Mouse (Mus musculus) embryonic facial prominence, embryonic 15.5 days (tissue): ENCODE measurements at regions not wholly inside any gene's neighbourhood (a gene's known extent, or its start where the extent isn't known, plus 50 kb on each side); places are given as distances from the start of the nearest gene placed in this dataset.
"Not testable (repeated sequence)": the region's sequence is repeated elsewhere in the genome, so short reads cannot be mapped to it uniquely, and the experiment has no call there.

Source experiments
- ATAC-seq: fragments of 200-750 bp; cut with Nextera tagmentation; 2 replicates; pipeline ENCODE4 v1.8.0; 2017; ENCODE audit warnings: low read depth, moderate TSS enrichment; ENCODE audit not compliant: insufficient number of reproducible peaks, low FRiP score, low TSS enrichment
- H3K27ac ChIP-seq: fragments of 300-500 bp; sonication (generic); replicated peaks from 2 replicates; pipeline ENCODE4 v1.5.1; 2015; ENCODE audit warnings: mild to moderate bottlenecking, inconsistent platforms
- H3K27me3 ChIP-seq: fragments of 300-500 bp; sonication (generic); 2 replicates; pipeline ENCODE4 v1.6.1; 2015; ENCODE audit warnings: inconsistent platforms
- H3K36me3 ChIP-seq: fragments of 300-500 bp; sonication (generic); 2 replicates; pipeline ENCODE4 v1.6.1; 2015; ENCODE audit warnings: mild to moderate bottlenecking, inconsistent platforms
- H3K4me1 ChIP-seq: fragments of 300-500 bp; sonication (generic); 2 replicates; pipeline ENCODE4 v1.6.1; 2015; ENCODE audit warnings: inconsistent platforms
- H3K4me2 ChIP-seq: fragments of 300-500 bp; sonication (generic); replicated peaks from 2 replicates; pipeline ENCODE4 v1.6.1; 2015; ENCODE audit warnings: mild to moderate bottlenecking, inconsistent platforms
- H3K4me3 ChIP-seq: fragments of 300-500 bp; sonication (generic); replicated peaks from 2 replicates; pipeline ENCODE4 v1.5.1; 2015; ENCODE audit warnings: mild to moderate bottlenecking, inconsistent platforms
- H3K9ac ChIP-seq: fragments of 300-500 bp; sonication (generic); 2 replicates; pipeline ENCODE4 v1.6.1; 2015; ENCODE audit warnings: inconsistent platforms
- H3K9me3 ChIP-seq: fragments of 300-500 bp; sonication (generic); replicated peaks from 2 replicates; pipeline ENCODE4 v1.6.1; 2016; ENCODE audit warnings: inconsistent platforms
- WGBS: fragments of 180-500 bp; shearing (Covaris S2); methylation state at CpG from one replicate; pipeline ENCODE4 v1.1.7; 2015; 5-methylcytosine and 5-hydroxymethylcytosine counted together

DNA sequence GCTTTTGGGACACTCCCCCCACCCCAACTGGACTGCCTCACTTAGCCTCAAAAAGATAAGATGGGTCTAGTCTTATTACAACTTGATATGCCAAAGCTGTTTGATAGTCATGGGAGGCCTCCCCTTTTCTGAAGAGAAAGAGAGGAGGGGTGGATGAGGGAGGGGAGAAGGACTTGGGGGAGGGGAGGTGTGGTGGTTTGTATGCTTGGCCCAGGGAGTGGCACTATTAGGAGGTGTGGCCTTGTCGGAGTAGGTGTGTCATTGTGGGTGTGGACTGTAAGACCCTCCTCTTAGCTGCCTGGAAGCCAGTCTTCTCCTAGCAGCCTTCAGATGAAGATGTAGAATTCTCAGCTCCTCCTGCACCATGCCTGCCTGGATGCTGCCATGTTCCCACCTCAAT lies 82.0 kb upstream of the A430005L14Rik start:
- ATAC-seq, H3K27ac ChIP-seq, H3K4me2 ChIP-seq, H3K4me1 ChIP-seq, H3K4me3 ChIP-seq, H3K9me3 ChIP-seq, H3K36me3 ChIP-seq, H3K27me3 ChIP-seq, H3K9ac ChIP-seq: not testable (repeated sequence)
- WGBS, result 53% methylated on average over 1 of the region's 1 CpGs

DNA sequence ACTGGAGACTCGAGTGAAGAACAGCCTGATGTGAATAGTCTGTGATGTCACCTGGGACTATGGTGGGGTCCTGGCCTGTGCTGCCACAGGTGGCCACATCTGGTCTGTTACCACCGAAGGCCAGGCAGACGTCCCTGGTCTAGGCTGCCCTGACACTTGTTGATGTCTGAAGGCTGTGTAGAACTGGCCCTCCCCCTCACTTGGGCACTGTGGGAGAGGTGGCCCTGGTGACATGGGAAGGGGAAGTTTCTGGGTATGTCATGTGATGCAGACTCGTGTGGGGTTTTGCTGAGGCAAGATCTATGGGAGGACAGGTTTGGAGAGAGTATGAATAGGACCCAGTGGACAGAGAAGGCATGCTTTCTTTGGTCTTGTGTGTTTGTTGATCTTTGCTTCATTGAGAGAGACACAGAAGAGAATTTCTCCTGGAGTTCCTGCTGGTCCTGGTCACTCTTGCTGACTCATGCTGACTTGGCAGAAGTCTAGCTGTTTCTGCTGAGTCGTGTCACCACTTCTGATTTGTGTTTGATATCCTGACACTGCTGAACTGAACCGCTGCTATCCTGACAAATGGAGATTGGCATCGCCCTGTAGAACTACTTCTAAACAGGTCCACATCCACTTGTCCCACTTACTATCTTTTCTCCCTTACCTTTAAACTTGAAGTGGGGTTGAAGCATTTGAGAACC lies 79.9 kb upstream of the A430005L14Rik start:
- Histone ChIP-seq H3K27ac (no peak overlapping the region), H3K4me2 (no peak overlapping the region), H3K4me1 (no peaks in the 10 kb centered on the region), H3K9me3 (no peaks in the 10 kb centered on the region), H3K27me3 (no peaks in the 10 kb centered on the region), H3K4me3 (no peak overlapping the region), H3K36me3 (no peaks in the 10 kb centered on the region), H3K9ac (no peak overlapping the region)
- 73% methylated on average over 7 of the region's 7 CpGs for WGBS
- peak; percentile 29; the same call in 1 of the 2 replicates for ATAC-seq

DNA sequence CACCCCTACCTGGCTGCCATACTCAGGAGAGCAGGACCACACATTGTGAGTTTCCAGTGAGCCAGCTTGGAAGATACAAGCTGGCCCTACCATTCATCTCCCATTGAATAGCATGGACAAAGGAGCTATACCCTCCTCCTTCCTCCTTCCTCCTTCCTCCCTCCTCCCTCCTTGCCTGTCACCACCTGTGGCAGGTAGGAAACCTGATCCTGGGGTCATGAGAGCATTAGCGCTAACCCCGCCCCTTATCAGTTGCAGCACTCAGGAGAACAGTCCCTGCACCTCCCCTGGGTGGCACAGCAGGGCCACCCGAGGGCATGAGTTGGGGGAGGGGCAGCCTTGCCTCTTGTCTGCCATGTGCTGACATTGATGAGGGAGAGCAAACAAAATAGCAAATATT lies 74.0 kb upstream of the A430005L14Rik start:
- Histone ChIP-seq H3K9ac (no peak overlapping the region), H3K4me3 (no peak overlapping the region), H3K27ac (no peak overlapping the region), H3K4me1 (no peaks in the 10 kb centered on the region), H3K4me2 (no peak overlapping the region), H3K36me3 (no peaks in the 10 kb centered on the region), H3K9me3 (no peaks in the 10 kb centered on the region), H3K27me3 (no peaks in the 10 kb centered on the region; the same call in 1 of the 2 replicates)
- 0 out of 2 replicates have a peak, but pooled peaks have one; percentile 19 for ATAC-seq
- 18% methylated on average over 3 of the region's 3 CpGs for WGBS

DNA sequence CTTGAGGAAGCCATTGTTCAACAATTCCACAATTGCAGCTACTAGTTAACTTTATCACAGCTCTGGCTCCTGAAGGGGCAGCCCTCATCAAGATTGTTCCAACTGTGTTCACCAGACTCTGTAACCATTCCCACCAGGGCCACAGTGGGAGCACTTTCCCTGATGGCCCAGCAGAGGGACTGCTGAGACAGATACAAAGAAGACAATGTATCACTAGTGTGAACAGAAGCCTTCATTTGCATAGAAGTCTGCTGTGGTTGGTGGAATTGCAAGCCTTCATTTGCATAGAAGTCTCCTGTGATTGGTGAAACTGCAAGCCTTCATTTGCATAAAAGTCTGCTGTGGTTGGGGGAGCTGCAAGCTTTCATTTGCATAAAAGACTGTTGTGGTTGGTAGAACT lies 73.0 kb upstream of the A430005L14Rik start:
- H3K4me3 ChIP-seq, result no peak overlapping the region
- no peak for ATAC-seq

DNA sequence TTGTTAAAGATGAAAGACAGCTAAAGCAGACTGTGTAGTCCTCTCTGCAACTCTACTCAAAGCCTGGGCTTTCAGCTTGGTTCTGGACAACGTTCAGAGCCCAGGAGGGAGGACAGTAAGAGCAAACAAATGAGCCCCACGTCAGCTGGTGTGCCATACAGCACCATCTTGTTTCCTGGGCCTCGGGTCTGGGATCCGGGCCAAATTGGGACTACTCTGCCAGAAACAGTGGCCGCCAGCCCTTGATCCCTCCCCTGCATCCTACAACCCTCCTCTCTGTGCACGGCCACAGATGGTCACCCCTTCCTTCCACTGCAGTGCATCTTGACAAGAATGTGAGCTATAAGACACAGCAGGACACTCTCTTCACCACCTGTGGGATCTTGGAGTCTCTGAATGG lies 71.2 kb upstream of the A430005L14Rik start:
- Histone ChIP-seq H3K4me1 (0 out of 2 replicates have a peak, but pooled peaks cover 4% of the 10 kb centered on the region), H3K9me3 (no peaks in the 10 kb centered on the region), H3K36me3 (no peaks in the 10 kb centered on the region), H3K27ac (no peak overlapping the region), H3K27me3 (no peaks in the 10 kb centered on the region; the same call in 1 of the 2 replicates), H3K9ac (no peak overlapping the region), H3K4me3 (no peak overlapping the region), H3K4me2 (no peak overlapping the region)
- WGBS, result 75% methylated on average over 6 of the region's 6 CpGs
- no peak for ATAC-seq

More for the DNA sequence above, 73.0 kb upstream of the A430005L14Rik start:
- H3K9ac ChIP-seq, result no peak overlapping the region
- H3K27ac ChIP-seq, result no peak overlapping the region
- no peaks in the 10 kb centered on the region for H3K4me1 ChIP-seq
- no peaks in the 10 kb centered on the region for H3K36me3 ChIP-seq
- no peak overlapping the region for H3K4me2 ChIP-seq
- H3K27me3 ChIP-seq, result no peaks in the 10 kb centered on the region; the same call in 1 of the 2 replicates
- no peaks in the 10 kb centered on the region for H3K9me3 ChIP-seq

DNA sequence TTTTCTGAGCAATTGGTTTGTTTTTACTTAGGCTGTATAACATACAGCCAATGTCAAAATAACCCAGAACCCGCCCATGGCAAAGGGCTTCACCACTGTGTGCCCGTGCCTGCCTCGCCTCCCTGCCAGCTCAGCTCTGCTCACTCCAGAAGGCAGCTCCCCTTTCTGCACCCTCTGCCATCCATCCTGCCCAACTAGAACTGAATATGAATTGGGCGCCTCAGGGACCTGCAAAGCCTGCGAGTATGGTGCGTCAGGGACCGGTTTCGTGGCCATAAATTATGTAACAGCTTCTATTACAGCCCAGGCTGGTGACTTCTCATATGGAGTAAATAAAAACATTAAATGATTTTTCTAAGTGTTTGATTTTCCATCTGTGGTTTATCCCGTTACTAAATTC lies 66.9 kb upstream of the A430005L14Rik start:
- WGBS, result 64% methylated on average over 9 of the region's 9 CpGs
- no peak overlapping the region for H3K4me2 ChIP-seq
- no peak overlapping the region for H3K4me3 ChIP-seq
- no peaks in the 10 kb centered on the region; the same call in 1 of the 2 replicates for H3K27me3 ChIP-seq
- H3K4me1 ChIP-seq, result 0 out of 2 replicates have a peak, but pooled peaks cover 7% of the 10 kb centered on the region
- ATAC-seq, result no peak
- H3K9ac ChIP-seq, result no peak overlapping the region
- H3K27ac ChIP-seq, result no peak overlapping the region
- H3K36me3 ChIP-seq, result no peaks in the 10 kb centered on the region
- H3K9me3 ChIP-seq, result no peaks in the 10 kb centered on the region

DNA sequence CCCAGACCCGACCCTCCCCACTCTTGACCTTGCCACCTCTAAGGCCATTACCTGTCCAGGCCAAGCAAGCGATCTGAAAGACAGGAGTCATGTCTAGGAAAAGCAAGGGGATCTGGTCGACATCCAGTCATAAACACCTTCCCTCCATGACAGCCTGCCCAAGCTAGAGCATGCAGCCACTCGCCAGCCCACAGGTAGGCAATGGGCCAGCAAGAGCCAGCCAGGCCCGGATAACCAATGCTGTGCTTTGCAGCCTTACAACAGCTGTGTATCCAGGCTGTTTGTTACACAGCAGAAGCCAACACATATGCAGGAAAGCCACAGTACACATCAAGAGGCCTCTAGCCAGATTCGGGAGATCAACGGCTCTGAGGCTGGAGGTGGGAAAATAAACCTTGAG lies 57.3 kb upstream of the A430005L14Rik start:
- Histone ChIP-seq H3K9me3 (no peaks in the 10 kb centered on the region), H3K27me3 (no peaks in the 10 kb centered on the region), H3K4me2 (no peak overlapping the region), H3K27ac (no peak overlapping the region), H3K4me3 (no peak overlapping the region), H3K36me3 (no peaks in the 10 kb centered on the region), H3K4me1 (no peaks in the 10 kb centered on the region), H3K9ac (no peak overlapping the region)
- WGBS, result 75% methylated on average over 7 of the region's 7 CpGs
- no peak for ATAC-seq

DNA sequence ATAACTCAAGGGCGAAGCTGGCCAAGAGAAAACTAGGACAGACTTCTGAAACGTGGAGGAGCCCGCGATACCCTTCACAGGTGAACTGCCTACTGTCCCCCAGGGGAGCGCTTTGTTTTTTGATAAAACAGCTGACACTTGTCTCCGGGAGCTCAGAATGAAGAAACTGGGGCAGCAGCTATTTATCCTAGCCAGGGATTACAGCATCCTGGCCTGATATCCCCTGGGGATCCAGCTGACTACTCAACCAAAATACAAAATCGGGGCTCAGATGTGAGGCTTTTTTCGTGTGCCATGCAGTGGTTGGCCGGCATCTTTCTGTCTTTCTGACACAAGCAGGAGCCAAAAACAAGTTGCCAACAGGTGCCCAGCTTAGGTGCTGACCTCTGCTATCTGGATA lies 52.0 kb upstream of the A430005L14Rik start:
- no peaks in the 10 kb centered on the region for H3K36me3 ChIP-seq
- no peaks in the 10 kb centered on the region for H3K27me3 ChIP-seq
- no peaks in the 10 kb centered on the region for H3K4me1 ChIP-seq
- ATAC-seq, result no peak
- no peak overlapping the region for H3K27ac ChIP-seq
- no peak overlapping the region for H3K4me2 ChIP-seq
- no peak overlapping the region for H3K4me3 ChIP-seq
- no peak overlapping the region for H3K9ac ChIP-seq
- WGBS, result 74% methylated on average over 9 of the region's 9 CpGs
- no peaks in the 10 kb centered on the region for H3K9me3 ChIP-seq

DNA sequence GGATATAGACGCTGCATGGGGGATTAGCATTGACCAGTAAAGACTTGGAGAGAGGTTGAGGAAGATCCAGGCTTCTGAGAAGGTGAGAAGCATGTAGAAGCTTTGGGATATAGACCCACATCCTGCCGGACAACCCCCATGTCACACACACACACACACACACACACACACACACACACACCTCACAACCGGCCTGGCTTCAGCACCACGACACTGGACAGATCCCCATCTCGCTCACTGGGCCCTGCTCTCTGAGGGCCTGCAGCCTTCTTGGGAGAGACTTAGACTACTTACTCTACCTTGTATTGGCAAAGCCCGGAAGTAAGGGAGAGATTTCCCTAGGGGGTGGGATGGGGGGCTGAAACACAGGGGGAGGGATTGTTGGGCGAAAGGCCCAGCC lies 51.5 kb upstream of the A430005L14Rik start:
- Histone ChIP-seq H3K9me3 (no peaks in the 10 kb centered on the region), H3K4me1 (no peaks in the 10 kb centered on the region), H3K36me3 (no peaks in the 10 kb centered on the region), H3K9ac (no peak overlapping the region), H3K4me2 (no peak overlapping the region), H3K27ac (no peak overlapping the region), H3K27me3 (no peaks in the 10 kb centered on the region), H3K4me3 (no peak overlapping the region)
- ATAC-seq, result no peak
- WGBS, result 37% methylated on average over 7 of the region's 7 CpGs
